Comparison of ENCODE assay signal across 7 mouse cellular contexts in genomic region chr5:139149006-139149672, GRCm38 (mm10). TPM values are rescaled to one million over a fixed set of nuclear protein-coding genes. Genes with fewer than 3 reads are reported as not detected.
A peak's percentile ranks its signal among the peaks of the same experiment; 100 is the strongest.
DNase-seq lines count a peak whose midpoint lies in the region; ATAC-seq and TF ChIP-seq lines count a peak whose summit lies in the region.

No protein-coding gene starts in this region.

- DNase-seq in testis, postnatal 14 days (ENCODE audit: low spot score): no peak
- no peak for DNase-seq in limb, embryonic 11.5 days (ENCODE audit: low spot score)
- no peak for DNase-seq in gastrocnemius, postnatal 25 days
- no peak for DNase-seq in gastrocnemius, adult 18-20 months (ENCODE audit: low spot score)

- ATAC-seq in erythroblast, adult 5-6 weeks (replicated peaks; ENCODE audit: low FRiP score, poor library complexity, severe bottlenecking): 0 out of 2 replicates have a peak, but pooled peaks have one; percentile 8
- peak; percentile 71 for ATAC-seq in limb, embryonic 11.5 days (ENCODE audit: insufficient number of reproducible peaks, low FRiP score, low TSS enrichment, low read depth)
- peak; percentile 47 for ATAC-seq in neural tube, embryonic 14.5 days (ENCODE audit: low read depth)

- H3K9me3 ChIP-seq in limb, embryonic 11.5 days (ENCODE audit: control insufficient read depth, low read length): no peaks in the 10 kb centered on the region
- no peaks in the 10 kb centered on the region for H3K9me3 ChIP-seq in neural tube, embryonic 14.5 days (ENCODE audit: control insufficient read depth, low read length)

- no peak overlapping the region for H3K9ac ChIP-seq in limb, embryonic 11.5 days (ENCODE audit: low read length)
- H3K9ac ChIP-seq in neural tube, embryonic 14.5 days (replicated peaks; ENCODE audit: low read depth, low read length): 0 out of 2 replicates have a peak overlapping the region, but pooled peaks have one; percentile 16

- TF ChIP-seq POLR2A in testis, adult 2 months (IDR thresholded peaks at IDR 0.05; ENCODE audit: control insufficient read depth, low read depth, low read length): no peak

- no peaks in the 10 kb centered on the region; the same call in 1 of the 2 replicates for H3K36me3 ChIP-seq in testis, adult 2 months (ENCODE audit: control insufficient read depth, insufficient read depth, low read length)
- H3K36me3 ChIP-seq in limb, embryonic 11.5 days (ENCODE audit: control insufficient read depth, insufficient read depth, low read length): no peaks in the 10 kb centered on the region; the same call in 1 of the 2 replicates
- peaks cover 10% of the 10 kb centered on the region for H3K36me3 ChIP-seq in neural tube, embryonic 14.5 days (ENCODE audit: control insufficient read depth, insufficient read depth, low read length)

- H3K4me3 ChIP-seq in testis, adult 2 months (ENCODE audit: control insufficient read depth, low read depth, low read length): peak overlapping the region; percentile 97
- H3K4me3 ChIP-seq in limb, embryonic 11.5 days (ENCODE audit: low read depth, low read length): peak overlapping the region; percentile 82
- peak overlapping the region; percentile 87 for H3K4me3 ChIP-seq in neural tube, embryonic 14.5 days (ENCODE audit: low read depth, low read length)

- H3K27ac ChIP-seq in testis, adult 2 months (ENCODE audit: control insufficient read depth, insufficient read depth, low read depth, low read length): no peak overlapping the region
- no peak overlapping the region for H3K27ac ChIP-seq in limb, embryonic 11.5 days (replicated peaks; ENCODE audit: low read depth, low read length)
- H3K27ac ChIP-seq in neural tube, embryonic 14.5 days (ENCODE audit: low read depth, low read length): peak overlapping the region; percentile 75

- 27% methylated on average over 11 of the region's 11 CpGs for WGBS in limb, embryonic 11.5 days
- 26% methylated on average over 11 of the region's 11 CpGs for WGBS in neural tube, embryonic 14.5 days

- no peaks in the 10 kb centered on the region for H3K27me3 ChIP-seq in testis, adult 2 months (ENCODE audit: control insufficient read depth, insufficient read depth, low read length)
- H3K27me3 ChIP-seq in limb, embryonic 11.5 days (ENCODE audit: control insufficient read depth, insufficient read depth, low read length): no peaks in the 10 kb centered on the region
- no peaks in the 10 kb centered on the region for H3K27me3 ChIP-seq in neural tube, embryonic 14.5 days (ENCODE audit: control insufficient read depth, insufficient read depth, low read length)

- peak overlapping the region; percentile 27; the same call in 1 of the 2 replicates for H3K4me2 ChIP-seq in limb, embryonic 11.5 days (ENCODE audit: low read depth, severe bottlenecking)
- peak overlapping the region; percentile 52 for H3K4me2 ChIP-seq in neural tube, embryonic 14.5 days (ENCODE audit: low read depth, low read length)

- H3K4me1 ChIP-seq in testis, adult 2 months (ENCODE audit: control insufficient read depth, insufficient read depth, low read length): peaks cover 6% of the 10 kb centered on the region
- peaks cover 11% of the 10 kb centered on the region for H3K4me1 ChIP-seq in limb, embryonic 11.5 days (ENCODE audit: control insufficient read depth, insufficient read depth, low read length)
- H3K4me1 ChIP-seq in neural tube, embryonic 14.5 days (ENCODE audit: control insufficient read depth, insufficient read depth, low read length): peaks cover 10% of the 10 kb centered on the region

- TF ChIP-seq CTCF in testis, adult 2 months (IDR thresholded peaks at IDR 0.05; ENCODE audit: control insufficient read depth, insufficient read depth, insufficient replicate concordance, low read depth, low read length): no peak

RNA-seq across cellular contexts. Expression of gene Prkar1b, which starts 0.7 kb away (rescaled TPM):
- 5.4 and 6.9 TPM in 2 replicates for polyA plus RNA-seq in testis, adult 2 months (2012; rRNA removed)
- total RNA-seq in erythroblast, adult 5-6 weeks (2015; ENCODE audit: low replicate concordance): 1.0 TPM in 1 of 2 replicates, not detected in the other
- not detected in 2 replicates for total RNA-seq in erythroblast, adult 5-6 weeks (2017; ENCODE audit: low replicate concordance)
- 3.4 and 4.8 TPM in 2 replicates for polyA plus RNA-seq in limb, embryonic 11.5 days (2014; fragmentation: Nextera tagmentation; extraction: Ambion mirVana)
- 207 and 212 TPM in 2 replicates for polyA plus RNA-seq in neural tube, embryonic 14.5 days (2014; fragmentation: Nextera tagmentation; extraction: Ambion mirVana)
- total RNA-seq in gastrocnemius, postnatal 25 days (2021): 1 to 10 TPM in 1 of 2 experiments, under 1 TPM in 1; 0.91 to 1.3 TPM
- total RNA-seq in gastrocnemius, adult 18-20 months (2021): 1 to 10 TPM in 1 of 2 experiments, under 1 TPM in 1; 0.78 to 1.3 TPM

RNA-seq across cellular contexts. Expression of gene Dnaaf5, which starts 0.9 kb away (rescaled TPM):
- polyA plus RNA-seq in testis, adult 2 months (2012; rRNA removed): 35.5 and 40.4 TPM in 2 replicates
- 1.5 and 2.7 TPM in 2 replicates for total RNA-seq in erythroblast, adult 5-6 weeks (2015; ENCODE audit: low replicate concordance)
- 1.4 and 2.8 TPM in 2 replicates for total RNA-seq in erythroblast, adult 5-6 weeks (2017; ENCODE audit: low replicate concordance)
- 11.0 and 12.0 TPM in 2 replicates for polyA plus RNA-seq in limb, embryonic 11.5 days (2014; fragmentation: Nextera tagmentation; extraction: Ambion mirVana)
- polyA plus RNA-seq in neural tube, embryonic 14.5 days (2014; fragmentation: Nextera tagmentation; extraction: Ambion mirVana): 3.6 and 4.1 TPM in 2 replicates
- total RNA-seq in gastrocnemius, postnatal 25 days (2021): 10 to 100 TPM; 11.9 to 12.1 TPM
- 10 to 100 TPM; 16.3 to 18.5 TPM for total RNA-seq in gastrocnemius, adult 18-20 months (2021)

RNA-seq across cellular contexts. Expression of gene Sun1, which starts 51.3 kb away (rescaled TPM):
- 114 and 125 TPM in 2 replicates for polyA plus RNA-seq in testis, adult 2 months (2012; rRNA removed)
- 13.0 and 18.6 TPM in 2 replicates for total RNA-seq in erythroblast, adult 5-6 weeks (2015; ENCODE audit: low replicate concordance)
- total RNA-seq in erythroblast, adult 5-6 weeks (2017; ENCODE audit: low replicate concordance): 22.7 and 41.7 TPM in 2 replicates
- 46.2 and 49.4 TPM in 2 replicates for polyA plus RNA-seq in limb, embryonic 11.5 days (2014; fragmentation: Nextera tagmentation; extraction: Ambion mirVana)
- 49.5 and 51.3 TPM in 2 replicates for polyA plus RNA-seq in neural tube, embryonic 14.5 days (2014; fragmentation: Nextera tagmentation; extraction: Ambion mirVana)
- 10 to 100 TPM; 33.2 to 35.6 TPM for total RNA-seq in gastrocnemius, postnatal 25 days (2021)
- 10 to 100 TPM; 36.8 to 37.0 TPM for total RNA-seq in gastrocnemius, adult 18-20 months (2021)

Comparison
In these comparisons a context has a peak if more than half of its experiments do, and no peak if none do; other contexts are left out.
1. ATAC-seq: peak in every context shown above with its lines; median percentile 71 in limb, embryonic 11.5 days; 47 in neural tube, embryonic 14.5 days; 8 in erythroblast, adult 5-6 weeks.